8 mouse cellular contexts compared by ENCODE assay signal in the genomic region with DNA sequence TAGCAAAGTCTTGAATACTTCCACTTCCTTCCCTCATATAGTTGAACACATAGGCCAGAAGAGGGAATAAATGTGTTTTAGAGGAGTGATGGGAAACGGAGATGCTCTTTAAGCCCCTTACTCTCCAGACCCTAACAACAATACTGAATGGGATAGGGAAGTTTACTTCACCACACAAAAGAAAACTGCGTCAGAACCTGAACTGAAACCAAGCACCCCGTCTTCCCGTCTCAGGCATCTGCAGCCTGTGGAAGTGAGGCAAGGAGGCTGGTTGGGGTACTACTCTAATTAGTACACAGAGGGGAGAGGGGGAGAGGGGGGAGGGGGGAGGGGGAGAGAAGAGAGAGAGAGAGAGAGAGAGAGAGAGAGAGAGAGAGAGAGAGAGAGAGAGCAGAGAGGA. TPM values are rescaled to one million over a fixed set of nuclear protein-coding genes. Genes with fewer than 3 reads are reported as not detected.
A peak's percentile ranks its signal among the peaks of the same experiment; 100 is the strongest.
DNase-seq lines count a peak whose midpoint lies in the region; ATAC-seq lines count a peak whose summit lies in the region.

No protein-coding gene starts in this region.

- peak; percentile 94 for DNase-seq in heart, adult 11 months
- DNase-seq in heart, adult 9 months (ENCODE audit: low spot score in 2 of 2) = no peak
- peak; percentile 62 for DNase-seq in A20 (ENCODE audit: low read depth, low spot score)
- DNase-seq in retina, embryonic 14.5 days (ENCODE audit: low spot score) = no peak
- no peak for DNase-seq in kidney, postnatal 4 days
- no peak for DNase-seq in embryo, embryonic 10 days (ENCODE audit: low spot score)

- no peak overlapping the region for H3K27ac ChIP-seq in liver, embryonic 16.5 days (ENCODE audit: low read length)

- WGBS in liver, embryonic 16.5 days (ENCODE audit: insufficient replicate concordance) = 25% methylated on average over 4 of the region's 4 CpGs

- no peaks in the 10 kb centered on the region for H3K27me3 ChIP-seq in liver, embryonic 16.5 days (ENCODE audit: control insufficient read depth, insufficient read depth, low read depth, low read length)

- ATAC-seq in granulocyte monocyte progenitor cell, adult 5-6 weeks (replicated peaks; ENCODE audit: poor library complexity, severe bottlenecking) = peak; percentile 43
- no peak for ATAC-seq in liver, embryonic 16.5 days (ENCODE audit: low read depth)

- peak overlapping the region; percentile 89 for H3K4me3 ChIP-seq in liver, embryonic 16.5 days (ENCODE audit: low read depth, low read length)

- peaks cover 28% of the 10 kb centered on the region for H3K4me1 ChIP-seq in liver, embryonic 16.5 days (ENCODE audit: control insufficient read depth, low read depth, low read length)

- peaks cover 8% of the 10 kb centered on the region for H3K36me3 ChIP-seq in liver, embryonic 16.5 days (ENCODE audit: control insufficient read depth, insufficient read depth)

- no peak overlapping the region; the same call in 1 of the 2 replicates for H3K9ac ChIP-seq in liver, embryonic 16.5 days (ENCODE audit: low read depth, low read length)

- H3K4me2 ChIP-seq in liver, embryonic 16.5 days (ENCODE audit: low read depth, low read length) = peak overlapping the region; percentile 85

- H3K9me3 ChIP-seq in liver, embryonic 16.5 days (replicated peaks; ENCODE audit: control insufficient read depth, low read length) = no peaks in the 10 kb centered on the region

RNA-seq across cellular contexts. Expression of a gene that starts 0.8 kb away (rescaled TPM):
- 30.0 and 48.8 TPM in 2 replicates for total RNA-seq in granulocyte monocyte progenitor cell, adult 5-6 weeks (2014; fragmentation: Nextera tagmentation)
- total RNA-seq in granulocyte monocyte progenitor cell, adult 5-6 weeks (2017) = 30.2 and 39.0 TPM in 2 replicates
- 30.7 and 30.9 TPM in 2 replicates for polyA plus RNA-seq in liver, embryonic 16.5 days (2015; fragmentation: Nextera tagmentation; extraction: Ambion mirVana)

RNA-seq across cellular contexts. Expression of a gene that starts 10.3 kb away (rescaled TPM):
- 6.0 and 6.3 TPM in 2 replicates for total RNA-seq in granulocyte monocyte progenitor cell, adult 5-6 weeks (2014; fragmentation: Nextera tagmentation)
- 2.6 and 6.2 TPM in 2 replicates for total RNA-seq in granulocyte monocyte progenitor cell, adult 5-6 weeks (2017)
- polyA plus RNA-seq in liver, embryonic 16.5 days (2015; fragmentation: Nextera tagmentation; extraction: Ambion mirVana) = 7.8 and 10.2 TPM in 2 replicates

RNA-seq across cellular contexts. Expression of a gene that starts 46.0 kb away (rescaled TPM):
- not detected in 2 replicates for total RNA-seq in granulocyte monocyte progenitor cell, adult 5-6 weeks (2014; fragmentation: Nextera tagmentation)
- total RNA-seq in granulocyte monocyte progenitor cell, adult 5-6 weeks (2017) = not detected in 2 replicates
- polyA plus RNA-seq in liver, embryonic 16.5 days (2015; fragmentation: Nextera tagmentation; extraction: Ambion mirVana) = not detected in 2 replicates

RNA-seq across cellular contexts. Expression of a gene that starts 52.3 kb away (rescaled TPM):
- total RNA-seq in granulocyte monocyte progenitor cell, adult 5-6 weeks (2014; fragmentation: Nextera tagmentation) = not detected in 2 replicates
- not detected in 2 replicates for total RNA-seq in granulocyte monocyte progenitor cell, adult 5-6 weeks (2017)
- polyA plus RNA-seq in liver, embryonic 16.5 days (2015; fragmentation: Nextera tagmentation; extraction: Ambion mirVana) = not detected in 2 replicates

RNA-seq across cellular contexts. Expression of a gene that starts 53.6 kb away (rescaled TPM):
- 15.0 and 43.3 TPM in 2 replicates for total RNA-seq in granulocyte monocyte progenitor cell, adult 5-6 weeks (2014; fragmentation: Nextera tagmentation)
- 12.4 and 13.9 TPM in 2 replicates for total RNA-seq in granulocyte monocyte progenitor cell, adult 5-6 weeks (2017)
- polyA plus RNA-seq in liver, embryonic 16.5 days (2015; fragmentation: Nextera tagmentation; extraction: Ambion mirVana) = 11.6 and 12.7 TPM in 2 replicates

Comparison
In these comparisons a context has a peak if more than half of its experiments do, and no peak if none do; other contexts are left out.
1. DNase-seq: peak in heart, adult 11 months (single experiment) and A20 (single experiment); none in heart, adult 9 months (0 of 2), retina, embryonic 14.5 days (single experiment), kidney, postnatal 4 days (0 of 2) and embryo, embryonic 10 days (single experiment).